ENCODE assay signal across 8 mouse cellular contexts in genomic region chr5:36373246-36373891, GRCm38 (mm10). TPM values are rescaled to one million over a fixed set of nuclear protein-coding genes. Genes with fewer than 3 reads are reported as not detected.
DNase-seq lines count a peak whose midpoint lies in the region; ATAC-seq and TF ChIP-seq lines count a peak whose summit lies in the region.

No protein-coding gene starts in this region.

- H3K9me3 ChIP-seq in CH12.LX (replicated peaks; ENCODE audit: low read length), result no peaks in the 10 kb centered on the region
- no peaks in the 10 kb centered on the region for H3K9me3 ChIP-seq in kidney, embryonic 15.5 days (replicated peaks)

- H3K4me3 ChIP-seq in CH12.LX (replicated peaks in 1 of 3; ENCODE audit: low read depth in 2 of 3, low read length in 2 of 3, poor library complexity in 1 of 3), result no peak overlapping the region
- H3K4me3 ChIP-seq in kidney, embryonic 15.5 days (replicated peaks), result no peak overlapping the region

- H3K4me2 ChIP-seq in CH12.LX (ENCODE audit: insufficient read depth, low read depth, poor library complexity, severe bottlenecking), result no peak overlapping the region
- peak overlapping the region; percentile 31; the same call in 1 of the 2 replicates for H3K4me2 ChIP-seq in kidney, embryonic 15.5 days

- H3K36me3 ChIP-seq in CH12.LX (replicated peaks in 1 of 2; ENCODE audit: control insufficient read depth in 1 of 2, insufficient read depth in 1 of 2, low read length in 1 of 2), result no peaks in the 10 kb centered on the region
- no peaks in the 10 kb centered on the region for H3K36me3 ChIP-seq in kidney, embryonic 15.5 days

- H3K4me1 ChIP-seq in CH12.LX (ENCODE audit: control insufficient read depth in 1 of 2, insufficient read depth in 2 of 2), result peaks cover 14 to 38% of the 10 kb centered on the region in 2 experiments
- peaks cover 87% of the 10 kb centered on the region for H3K4me1 ChIP-seq in kidney, embryonic 15.5 days

- TF ChIP-seq RAD21 in CH12.LX (IDR thresholded peaks at IDR 0.05; ENCODE audit: low read depth, low read length), result no peak

- DNase-seq in B cell, adult 2 months, result peak; percentile 50 to 53
- DNase-seq in CH12.LX (ENCODE audit: extremely low read depth), result peak; percentile 54
- no peak for DNase-seq in urinary bladder, adult 2 months (ENCODE audit: low spot score)
- no peak for DNase-seq in ovary, postnatal 36 days (ENCODE audit: low spot score)

- H3K9ac ChIP-seq in CH12.LX (ENCODE audit: insufficient read depth, low read depth), result no peak overlapping the region
- H3K9ac ChIP-seq in kidney, embryonic 15.5 days, result no peak overlapping the region

- H3K27ac ChIP-seq in CH12.LX (ENCODE audit: insufficient read depth, low read depth), result no peak overlapping the region
- H3K27ac ChIP-seq in kidney, embryonic 15.5 days, result peak overlapping the region; percentile 83

- no peak for TF ChIP-seq POLR2A in CH12.LX (IDR thresholded peaks at IDR 0.05; ENCODE audit: low read depth, low read length)

- no peak for TF ChIP-seq EP300 in CH12.LX (IDR thresholded peaks at IDR 0.05; ENCODE audit: low read length)

- dilution Hi-C loops in CH12.LX (cut with MboI; ENCODE audit: extremely low pct_ligation_motif_present, extremely low pct_unique_long_range_greater_than_20kb, low sequenced_read_pairs), result no loop called here

- peaks cover 33% of the 10 kb centered on the region for H3K27me3 ChIP-seq in CH12.LX (replicated peaks)
- no peaks in the 10 kb centered on the region for H3K27me3 ChIP-seq in kidney, embryonic 15.5 days

- ATAC-seq in granulocyte monocyte progenitor cell, adult 5-6 weeks (replicated peaks; ENCODE audit: poor library complexity, severe bottlenecking), result peak; percentile 36
- peak; percentile 70 for ATAC-seq in kidney, embryonic 15.5 days (replicated peaks; ENCODE audit: low FRiP score)
- peak; percentile 38; the same call in 1 of the 2 replicates for ATAC-seq in monocyte, adult 5-6 weeks (replicated peaks; ENCODE audit: insufficient number of reproducible peaks, low FRiP score, low TSS enrichment, poor library complexity, severe bottlenecking)
- no peak for ATAC-seq in cerebellum, adult (ENCODE audit: insufficient number of reproducible peaks, low FRiP score, low TSS enrichment)

- no peak for TF ChIP-seq CTCF in CH12.LX (conservative IDR thresholded peaks at IDR 0.05 in 1 of 2, IDR thresholded peaks at IDR 0.05 in 1 of 2; ENCODE audit: low read depth in 2 of 2, low read length in 2 of 2)

- in situ Hi-C loops in CH12.LX (cut with MboI; ENCODE audit: low pct_ligation_motif_present, low pct_unique_long_range_greater_than_20kb, low sequenced_read_pairs), result no loop called here

- WGBS in kidney, embryonic 15.5 days, result 3% methylated on average over 11 of the region's 11 CpGs

- H3K79me2 ChIP-seq in CH12.LX (replicated peaks; ENCODE audit: control insufficient read depth, extremely low read depth, insufficient read depth, poor library complexity, severe bottlenecking), result no peaks in the 10 kb centered on the region

TF ChIP-seq in CH12.LX, 34 proteins besides CTCF, POLR2A, EP300 and RAD21:
- TF ChIP-seq SIN3A (IDR thresholded peaks at IDR 0.05; ENCODE audit: low read length) (no peak), BHLHE40 (IDR thresholded peaks at IDR 0.05; ENCODE audit: low read depth, low read length) (peak; percentile 35; the same call in 1 of the 2 replicates)

RNA-seq across cellular contexts. Expression of gene Sorcs2, which starts 24.6 kb away (rescaled TPM):
- total RNA-seq in CH12.LX (2012; rRNA removed), result 0.21 and 0.42 TPM in 2 replicates
- total RNA-seq in CH12.LX (2014; rRNA removed), result 0.46 and 0.55 TPM in 2 replicates
- 1.2 and 1.6 TPM in 2 replicates for polyA plus RNA-seq in CH12.LX (2012; ENCODE audit: insufficient read length, low read depth)
- total RNA-seq in granulocyte monocyte progenitor cell, adult 5-6 weeks (2014; fragmentation: Nextera tagmentation), result not detected in 2 replicates
- not detected in 2 replicates for total RNA-seq in granulocyte monocyte progenitor cell, adult 5-6 weeks (2017)
- 11.0 and 12.9 TPM in 2 replicates for polyA plus RNA-seq in kidney, embryonic 15.5 days (2015; fragmentation: Nextera tagmentation; extraction: Ambion mirVana)
- 0.85 to 4.7 TPM (median 1.4 TPM) in 3 replicates for total RNA-seq in monocyte, adult 5-6 weeks (2017)
- 15.8 and 20.7 TPM in 2 replicates for polyA plus RNA-seq in urinary bladder, adult 2 months (2012; rRNA removed)

Comparison
In these comparisons a context has a peak if more than half of its experiments do, and no peak if none do; other contexts are left out.
1. DNase-seq: peak in B cell, adult 2 months (2 of 2) and CH12.LX (single experiment); none in urinary bladder, adult 2 months (single experiment) and ovary, postnatal 36 days (single experiment).